Mouse (Mus musculus): Measurements from ENCODE around the gene Pdia3.

DNA sequence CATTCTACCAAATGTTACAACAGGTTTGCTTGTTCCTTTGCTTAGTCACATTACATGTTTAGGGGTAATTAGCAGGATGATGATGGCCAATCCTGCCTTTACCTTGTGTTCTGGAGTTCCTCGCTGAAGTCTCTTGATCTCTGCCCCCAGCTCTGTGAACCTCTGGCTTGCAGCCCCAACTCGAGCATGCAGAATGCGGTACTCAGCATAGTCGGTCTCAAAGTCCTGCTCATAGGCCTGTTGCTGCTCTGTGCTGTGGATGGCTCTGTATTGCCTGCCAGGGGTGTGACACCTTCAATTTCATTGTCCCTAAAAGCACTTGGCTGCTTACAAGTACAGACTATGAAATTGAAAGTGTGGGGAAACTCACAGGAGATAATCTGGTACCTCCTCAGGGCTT, 26.2 kb downstream of the Pdia3 start:
- TF ChIP-seq POLR2A (IDR thresholded peaks at IDR 0.05; ENCODE audit: insufficient read depth, low read depth, low read length) (no peak), CTCF (IDR thresholded peaks at IDR 0.05; ENCODE audit: insufficient read depth, low read depth, low read length) (no peak)
